Mouse (Mus musculus) CD4-positive, CD25-positive, alpha-beta regulatory T cell, adult 2 months (primary cell): ENCODE data around the gene Lmf1.
A peak's percentile ranks its signal among the peaks of the same experiment; 100 is the strongest.

ENCODE experiments used
- DNase-seq: peaks from one replicate; pipeline ENCODE4 v3.0.0-alpha.2; 2012; ENCODE audit warnings: low read depth, low spot score

Gene Lmf1

GRCm38 (mm10) chr17:25568206-25568605 lies 10.7 kb upstream of the Lmf1 start:
- no peak for DNase-seq

- DNase-seq, result no peak
Measured at GRCm38 (mm10) chr17:25568880-25569279, 10.0 kb upstream of the Lmf1 start.

GRCm38 (mm10) chr17:25569833-25570647 lies 8.8 kb upstream of the Lmf1 start:
- DNase-seq, result peak; percentile 34

GRCm38 (mm10) chr17:25570648-25571452 lies 8.0 kb upstream of the Lmf1 start, which contains the start of gene Sox8:
Gene Sox8 (minus strand): TSS chr17:25570686.
- DNase-seq, result peak; percentile 78

GRCm38 (mm10) chr17:25571453-25571820 lies 7.4 kb upstream of the Lmf1 start:
- DNase-seq, result no peak

GRCm38 (mm10) chr17:25575208-25575971 lies 3.5 kb upstream of the Lmf1 start:
- DNase-seq, result no peak

GRCm38 (mm10) chr17:25576034-25576433 lies 2.9 kb upstream of the Lmf1 start:
- no peak for DNase-seq

GRCm38 (mm10) chr17:25577263-25577662 lies 1.6 kb upstream of the Lmf1 start:
- DNase-seq, result no peak

- DNase-seq, result no peak
Measured at GRCm38 (mm10) chr17:25577702-25578101, 1.2 kb upstream of the Lmf1 start.

GRCm38 (mm10) chr17:25579332-25580047 lies 605 bp downstream of the Lmf1 start:
- DNase-seq, result no peak

- DNase-seq, result no peak
Measured at GRCm38 (mm10) chr17:25582076-25582475, 3.2 kb downstream of the Lmf1 start.

GRCm38 (mm10) chr17:25583099-25583498 lies 4.2 kb downstream of the Lmf1 start:
- DNase-seq, result no peak

- DNase-seq, result peak; percentile 48
Measured at GRCm38 (mm10) chr17:25583858-25584257, 5.0 kb downstream of the Lmf1 start.

GRCm38 (mm10) chr17:25584646-25585045 lies 5.8 kb downstream of the Lmf1 start:
- DNase-seq, result no peak

GRCm38 (mm10) chr17:25590068-25590467 lies 11.2 kb downstream of the Lmf1 start:
- DNase-seq, result no peak

- peak; percentile 21 for DNase-seq
Measured at GRCm38 (mm10) chr17:25590985-25591384, 12.1 kb downstream of the Lmf1 start.

- no peak for DNase-seq
Measured at GRCm38 (mm10) chr17:25592336-25592735, 13.5 kb downstream of the Lmf1 start.

GRCm38 (mm10) chr17:25593411-25594261 lies 14.8 kb downstream of the Lmf1 start:
- DNase-seq, result no peak

- no peak for DNase-seq
Measured at GRCm38 (mm10) chr17:25595495-25595894, 16.6 kb downstream of the Lmf1 start.

- DNase-seq, result no peak
Measured at GRCm38 (mm10) chr17:25597537-25597936, 18.7 kb downstream of the Lmf1 start.
